In the genomic region with DNA sequence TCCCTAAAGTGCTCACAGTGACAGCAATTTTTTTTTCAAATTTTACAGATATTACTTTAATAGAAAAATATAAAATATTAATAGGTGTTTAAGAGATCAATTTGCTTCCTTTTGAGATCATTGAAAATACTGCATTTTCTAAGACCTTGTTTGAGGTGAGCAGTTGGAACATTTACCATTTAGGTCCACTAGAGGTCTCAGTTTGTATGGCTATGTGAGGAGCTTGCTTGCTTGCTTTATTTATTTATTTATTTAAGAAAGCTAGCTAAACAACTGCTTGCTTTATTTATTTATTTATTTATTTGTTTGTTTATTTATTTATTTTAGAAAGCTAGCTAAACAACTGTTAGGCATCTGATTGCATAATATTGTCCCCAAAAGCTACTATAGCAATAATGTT, we compare ENCODE assay signal across 10 mouse cellular contexts. TPM values are rescaled to one million over a fixed set of nuclear protein-coding genes. Genes with fewer than 3 reads are reported as not detected.
A peak's percentile ranks its signal among the peaks of the same experiment; 100 is the strongest.
DNase-seq lines count a peak whose midpoint lies in the region; ATAC-seq and TF ChIP-seq lines count a peak whose summit lies in the region.
"Had no signal": no experiment of that assay in that cellular context is flagged by ENCODE, and none has a peak within 500 bp of the region (broad histone marks: within the 10 kb centered on the region; RNA-seq: fewer than 3 reads in every experiment).

No protein-coding gene starts in this region.

- TF ChIP-seq CTCF in intestine, postnatal 0 days (IDR thresholded peaks at IDR 0.05; ENCODE audit: low read depth): peak; percentile 65
- peak; percentile 66 for TF ChIP-seq CTCF in forebrain, postnatal 0 days (IDR thresholded peaks at IDR 0.05; ENCODE audit: low read depth)

- no peaks in the 10 kb centered on the region for H3K36me3 ChIP-seq in intestine, postnatal 0 days (ENCODE audit: control insufficient read depth, insufficient read depth)
- no peaks in the 10 kb centered on the region for H3K36me3 ChIP-seq in intestine, embryonic 15.5 days
- no peaks in the 10 kb centered on the region for H3K36me3 ChIP-seq in forebrain, postnatal 0 days (ENCODE audit: insufficient read depth)

- DNase-seq in 3T3-L1 (ENCODE audit: low read depth, low spot score) (peak; percentile 73), ES-CJ7 (ENCODE audit: low read depth, low spot score) (peak; percentile 23)
- peak; percentile 46 for DNase-seq in forebrain, postnatal 0 days
- DNase-seq in adrenal gland, adult 8-10 months: no peak
- DNase-seq in adrenal gland, postnatal 36 days: no peak
- DNase-seq: cerebellum, postnatal 25 days; heart, adult 18-20 months had no signal

- H3K9ac ChIP-seq in intestine, postnatal 0 days (ENCODE audit: low read depth, low read length): no peak overlapping the region
- H3K9ac ChIP-seq in intestine, embryonic 15.5 days: no peak overlapping the region
- H3K9ac ChIP-seq in forebrain, postnatal 0 days: no peak overlapping the region

- no peak overlapping the region for H3K4me3 ChIP-seq in intestine, postnatal 0 days (ENCODE audit: low read depth, low read length)
- H3K4me3 ChIP-seq in intestine, embryonic 15.5 days (replicated peaks): no peak overlapping the region
- no peak overlapping the region for H3K4me3 ChIP-seq in forebrain, postnatal 0 days (ENCODE audit: low read depth, low read length)

- no peak overlapping the region for H3K4me2 ChIP-seq in intestine, postnatal 0 days (replicated peaks; ENCODE audit: low read depth)
- H3K4me2 ChIP-seq in intestine, embryonic 15.5 days (replicated peaks): no peak overlapping the region
- H3K4me2 ChIP-seq in forebrain, postnatal 0 days (ENCODE audit: low read depth): no peak overlapping the region

- no peaks in the 10 kb centered on the region for H3K4me1 ChIP-seq in intestine, postnatal 0 days (replicated peaks; ENCODE audit: control insufficient read depth, insufficient read depth, low read length)
- H3K4me1 ChIP-seq in intestine, embryonic 15.5 days (replicated peaks): no peaks in the 10 kb centered on the region
- H3K4me1 ChIP-seq in forebrain, postnatal 0 days (ENCODE audit: insufficient read depth): no peaks in the 10 kb centered on the region

- H3K27ac ChIP-seq in intestine, postnatal 0 days (ENCODE audit: low read depth, low read length): no peak overlapping the region
- H3K27ac ChIP-seq in intestine, embryonic 15.5 days: no peak overlapping the region
- H3K27ac ChIP-seq in forebrain, postnatal 0 days (ENCODE audit: low read depth, low read length): no peak overlapping the region

- ATAC-seq in intestine, postnatal 0 days: no peak
- no peak for ATAC-seq in intestine, embryonic 15.5 days
- peak; percentile 79 for ATAC-seq in forebrain, postnatal 0 days
- no peak for ATAC-seq in granulocyte monocyte progenitor cell, adult 5-6 weeks (replicated peaks; ENCODE audit: poor library complexity, severe bottlenecking)

- H3K9me3 ChIP-seq in intestine, postnatal 0 days (ENCODE audit: control insufficient read depth): no peaks in the 10 kb centered on the region
- H3K9me3 ChIP-seq in intestine, embryonic 15.5 days: no peaks in the 10 kb centered on the region
- H3K9me3 ChIP-seq in forebrain, postnatal 0 days (ENCODE audit: low read length): no peaks in the 10 kb centered on the region

- no peaks in the 10 kb centered on the region for H3K27me3 ChIP-seq in intestine, postnatal 0 days (replicated peaks; ENCODE audit: control insufficient read depth, insufficient read depth, low read length)
- H3K27me3 ChIP-seq in intestine, embryonic 15.5 days (replicated peaks): no peaks in the 10 kb centered on the region
- no peaks in the 10 kb centered on the region for H3K27me3 ChIP-seq in forebrain, postnatal 0 days (ENCODE audit: insufficient read depth, low read length)

RNA-seq across cellular contexts. Expression of a gene that starts 23.1 kb away (rescaled TPM):
- 8.2 and 10.0 TPM in 2 replicates for polyA plus RNA-seq in intestine, postnatal 0 days (2015; fragmentation: Nextera tagmentation; extraction: Ambion mirVana)
- 29.6 and 31.4 TPM in 2 replicates for polyA plus RNA-seq in intestine, embryonic 15.5 days (2015; fragmentation: Nextera tagmentation; extraction: Ambion mirVana)
- total RNA-seq in forebrain, postnatal 0 days (2014; rRNA removed): 12.5 and 13.8 TPM in 2 replicates
- polyA plus RNA-seq in forebrain, postnatal 0 days (2015; fragmentation: Nextera tagmentation; extraction: Ambion mirVana): 3.7 and 5.1 TPM in 2 replicates
- not detected in 2 replicates for total RNA-seq in granulocyte monocyte progenitor cell, adult 5-6 weeks (2014; fragmentation: Nextera tagmentation)
- 0.26 and 0.52 TPM in 2 replicates for total RNA-seq in granulocyte monocyte progenitor cell, adult 5-6 weeks (2017)
- total RNA-seq in adrenal gland, adult 8-10 months (2022): 10 to 100 TPM; 14.5 to 41.9 (median 15.6) TPM
- 10 to 100 TPM; 23.8 to 48.1 TPM for total RNA-seq in adrenal gland, postnatal 36 days (2021)

Comparison
In these comparisons a context has a peak if more than half of its experiments do, and no peak if none do; other contexts are left out.
1. DNase-seq: peak in 3T3-L1 (single experiment), ES-CJ7 (single experiment) and forebrain, postnatal 0 days (single experiment); none in adrenal gland, adult 8-10 months (single experiment) and adrenal gland, postnatal 36 days (0 of 2).